Mouse (Mus musculus): ENCODE results near the gene Rest. TPM values are rescaled to one million over a fixed set of nuclear protein-coding genes. Genes with fewer than 3 reads are reported as not detected.

Gene Rest
- polyA plus RNA-seq, 1 experiment from 2014 or later = 27.1 TPM

DNA sequence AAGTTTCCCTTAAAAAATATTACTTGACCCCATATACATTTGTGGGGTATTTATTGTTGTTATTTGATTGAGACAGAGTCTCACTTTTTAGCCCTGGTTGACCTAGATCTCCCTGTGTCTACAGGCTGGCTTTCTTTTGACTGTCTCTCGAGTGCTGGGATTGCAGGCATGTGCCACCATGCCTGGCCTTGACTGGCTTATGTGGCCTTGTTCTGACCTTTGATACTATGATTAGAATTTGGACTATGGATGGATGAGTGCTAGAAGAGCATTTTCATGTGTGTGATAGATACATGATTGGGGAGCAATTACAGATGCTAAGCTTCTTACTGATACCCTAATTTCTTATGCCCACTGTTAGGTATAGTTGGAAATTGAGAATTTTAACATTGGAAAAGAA lies 59.6 kb downstream of the Rest start:
- H3K9ac ChIP-seq = no peak overlapping the region
- H3K27me3 ChIP-seq (replicated peaks) = no peaks in the 10 kb centered on the region
- H3K9me3 ChIP-seq = no peaks in the 10 kb centered on the region
- H3K27ac ChIP-seq = no peak overlapping the region
- no peak overlapping the region for H3K4me2 ChIP-seq
- WGBS = 88% methylated on average over 1 of the region's 1 CpGs
- ATAC-seq (ENCODE audit: insufficient read depth, low FRiP score, low read depth) = no peak
- H3K4me1 ChIP-seq = no peaks in the 10 kb centered on the region
- no peak overlapping the region for H3K4me3 ChIP-seq (replicated peaks)
- peaks cover 50% of the 10 kb centered on the region for H3K36me3 ChIP-seq

DNA sequence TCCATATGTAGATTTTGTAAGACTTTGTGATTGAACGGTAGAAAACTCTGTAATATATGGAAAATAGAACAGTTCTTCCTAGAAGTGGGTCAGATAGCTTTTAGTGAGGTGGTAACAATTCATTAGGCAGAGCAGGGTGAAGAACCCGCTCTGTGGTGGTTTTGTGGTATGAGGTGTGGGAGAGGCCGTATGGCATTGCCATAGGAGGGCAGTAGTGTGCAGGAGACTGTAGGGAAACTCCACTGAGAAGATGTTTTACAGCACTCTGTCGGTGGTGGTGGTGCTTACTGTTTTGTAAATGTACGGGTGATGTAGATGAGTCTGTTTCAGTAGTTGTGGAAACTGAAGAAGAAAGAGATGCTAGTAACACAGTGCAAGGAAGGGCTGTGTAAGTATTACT lies 64.9 kb downstream of the Rest start:
- Histone ChIP-seq H3K9me3 (no peaks in the 10 kb centered on the region), H3K4me1 (no peaks in the 10 kb centered on the region), H3K9ac (no peak overlapping the region), H3K36me3 (peaks cover 46% of the 10 kb centered on the region), H3K27me3 (replicated peaks) (no peaks in the 10 kb centered on the region), H3K4me2 (no peak overlapping the region), H3K27ac (no peak overlapping the region), H3K4me3 (replicated peaks) (no peak overlapping the region)
- WGBS = 76% methylated on average over 5 of the region's 5 CpGs
- ATAC-seq (ENCODE audit: insufficient read depth, low FRiP score, low read depth) = no peak

Small RNA genes within 50 kb of the gene (microRNA-seq; reads per million reads assigned to microRNA genes)
- not detected for gene Mir5098

Other genes starting within 250 kb of the Rest start
- gene Thegl, start 249.5 kb upstream of the Rest start, polyA plus RNA-seq (2015; fragmentation: Nextera tagmentation; extraction: Ambion mirVana) = 0.22 and 0.48 TPM in 2 replicates
- 2.1 and 3.5 TPM in 2 replicates for gene Hopx, start 150.4 kb upstream of the Rest start, polyA plus RNA-seq (2015; fragmentation: Nextera tagmentation; extraction: Ambion mirVana)
- 1.6 and 1.9 TPM in 2 replicates for gene Spink2, start 54.0 kb upstream of the Rest start, polyA plus RNA-seq (2015; fragmentation: Nextera tagmentation; extraction: Ambion mirVana)
- 32.0 and 32.2 TPM in 2 replicates for gene Noa1, start 44.6 kb downstream of the Rest start, polyA plus RNA-seq (2015; fragmentation: Nextera tagmentation; extraction: Ambion mirVana)
- gene Polr2b, start 44.7 kb downstream of the Rest start, polyA plus RNA-seq (2015; fragmentation: Nextera tagmentation; extraction: Ambion mirVana) = 52.1 and 56.3 TPM in 2 replicates
- gene Igfbp7, start 142.6 kb downstream of the Rest start, polyA plus RNA-seq (2015; fragmentation: Nextera tagmentation; extraction: Ambion mirVana) = 146 and 174 TPM in 2 replicates

Data from stomach, embryonic 15.5 days (tissue).